Mouse (Mus musculus) right cerebral cortex, postnatal 14 days (tissue): ENCODE measurements around the gene S100a1.

ENCODE experiments used
- DNase-seq: peaks from one replicate; pipeline ENCODE4 v3.0.0; 2022

Gene S100a1

GRCm38 (mm10) chr3:90508950-90509746, 5.0 kb downstream of the S100a1 start, which contains the start of gene Chtop:
Chtop (minus strand) TSS chr3:90509498.
- peak; percentile 100 for DNase-seq

GRCm38 (mm10) chr3:90508287-90508949, 5.8 kb downstream of the S100a1 start:
- DNase-seq = no peak

- no peak for DNase-seq
Observed at GRCm38 (mm10) chr3:90506362-90506761, 7.8 kb downstream of the S100a1 start.

GRCm38 (mm10) chr3:90505216-90505615, 9.0 kb downstream of the S100a1 start:
- no peak for DNase-seq

GRCm38 (mm10) chr3:90503444-90503843, 10.7 kb downstream of the S100a1 start:
- DNase-seq = no peak

- DNase-seq = no peak
Observed at GRCm38 (mm10) chr3:90497597-90497996, 16.6 kb downstream of the S100a1 start.

- DNase-seq = no peak
Observed at GRCm38 (mm10) chr3:90495850-90496525, 18.2 kb downstream of the S100a1 start.

GRCm38 (mm10) chr3:90493831-90494540, 20.2 kb downstream of the S100a1 start:
- DNase-seq = no peak

- DNase-seq = no peak
Observed at GRCm38 (mm10) chr3:90491350-90491749, 22.8 kb downstream of the S100a1 start.

GRCm38 (mm10) chr3:90490696-90491256, 23.4 kb downstream of the S100a1 start, which contains the start of gene Snapin:
Snapin (minus strand) TSS chr3:90491033.
- peak; percentile 95 for DNase-seq

GRCm38 (mm10) chr3:90488576-90488975, 25.6 kb downstream of the S100a1 start:
- DNase-seq = no peak

GRCm38 (mm10) chr3:90486998-90487397, 27.2 kb downstream of the S100a1 start:
- DNase-seq = no peak

- DNase-seq = peak; percentile 94
Observed at GRCm38 (mm10) chr3:90475831-90476611, 38.2 kb downstream of the S100a1 start, which contains the start of gene Ilf2. Ilf2 (plus strand) TSS chr3:90476126.

GRCm38 (mm10) chr3:90475151-90475830, 38.9 kb downstream of the S100a1 start:
- no peak for DNase-seq

GRCm38 (mm10) chr3:90472213-90472612, 42.0 kb downstream of the S100a1 start:
- no peak for DNase-seq

- no peak for DNase-seq
Observed at GRCm38 (mm10) chr3:90467618-90468300, 46.4 kb downstream of the S100a1 start.

- DNase-seq = peak; percentile 30
Observed at GRCm38 (mm10) chr3:90466311-90466766, 47.9 kb downstream of the S100a1 start.

- no peak for DNase-seq
Observed at GRCm38 (mm10) chr3:90465686-90466310, 48.4 kb downstream of the S100a1 start, which contains the start of gene Npr1. Npr1 (minus strand) TSS chr3:90465866.

- no peak for DNase-seq
Observed at GRCm38 (mm10) chr3:90465081-90465685, 49.0 kb downstream of the S100a1 start.
